Comparison of ENCODE assay signal across 12 mouse cellular contexts in genomic region chr9:46198461-46198860, GRCm38 (mm10). TPM values are rescaled to one million over a fixed set of nuclear protein-coding genes. Genes with fewer than 3 reads are reported as not detected.
A peak's percentile ranks its signal among the peaks of the same experiment; 100 is the strongest.
DNase-seq lines count a peak whose midpoint lies in the region; ATAC-seq lines count a peak whose summit lies in the region.
"Had no signal": no experiment of that assay in that cellular context is flagged by ENCODE, and none has a peak within 500 bp of the region (broad histone marks: within the 10 kb centered on the region; RNA-seq: fewer than 3 reads in every experiment).

No protein-coding gene starts in this region.

- DNase-seq in frontal cortex, postnatal 14 days (ENCODE audit: low spot score in 2 of 2) = no peak
- DNase-seq in right cerebral cortex, adult 2 months (ENCODE audit: low spot score in 2 of 2) = peak; percentile 29 to 65
- DNase-seq in right cerebral cortex, postnatal 25 days = no peak
- DNase-seq in right cerebral cortex, postnatal 14 days = peak; percentile 38
- no peak for DNase-seq in lung, postnatal 14 days
- no peak for DNase-seq in spleen, postnatal 36 days (ENCODE audit: low spot score in 2 of 2)
- DNase-seq: gastrocnemius, postnatal 36 days; thymus, adult 2 months had no signal

- peak; percentile 67; the same call in 1 of the 2 replicates for ATAC-seq in frontal cortex, adult (ENCODE audit: low TSS enrichment)
- ATAC-seq in inflammation-experienced regulatory T-cells, adult 6 months = peak; percentile 32
- ATAC-seq: intestine, embryonic 15.5 days had no signal

RNA-seq across cellular contexts. Expression of gene Apoa1, which starts 29.9 kb away (rescaled TPM):
- not detected for polyA plus RNA-seq in inflammation-experienced regulatory T-cells, adult 6 months (2017; shearing (Covaris generic))

RNA-seq across cellular contexts. Expression of gene Apoc3, which starts 37.0 kb away (rescaled TPM):
- polyA plus RNA-seq in inflammation-experienced regulatory T-cells, adult 6 months (2017; shearing (Covaris generic)) = not detected
- polyA plus RNA-seq: neural tube, embryonic 14.5 days had no signal

RNA-seq across cellular contexts. Expression of gene Apoa4, which starts 42.0 kb away (rescaled TPM):
- polyA plus RNA-seq in inflammation-experienced regulatory T-cells, adult 6 months (2017; shearing (Covaris generic)) = not detected
- polyA plus RNA-seq: neural tube, embryonic 14.5 days had no signal

Comparison
In these comparisons a context has a peak if more than half of its experiments do, and no peak if none do; other contexts are left out.
1. DNase-seq: peak in right cerebral cortex, adult 2 months (2 of 2) and right cerebral cortex, postnatal 14 days (single experiment); none in frontal cortex, postnatal 14 days (0 of 2), right cerebral cortex, postnatal 25 days (single experiment), lung, postnatal 14 days (single experiment) and spleen, postnatal 36 days (0 of 2).